Mouse (Mus musculus): ENCODE data around the gene Upf1.

Gene Upf1

DNA sequence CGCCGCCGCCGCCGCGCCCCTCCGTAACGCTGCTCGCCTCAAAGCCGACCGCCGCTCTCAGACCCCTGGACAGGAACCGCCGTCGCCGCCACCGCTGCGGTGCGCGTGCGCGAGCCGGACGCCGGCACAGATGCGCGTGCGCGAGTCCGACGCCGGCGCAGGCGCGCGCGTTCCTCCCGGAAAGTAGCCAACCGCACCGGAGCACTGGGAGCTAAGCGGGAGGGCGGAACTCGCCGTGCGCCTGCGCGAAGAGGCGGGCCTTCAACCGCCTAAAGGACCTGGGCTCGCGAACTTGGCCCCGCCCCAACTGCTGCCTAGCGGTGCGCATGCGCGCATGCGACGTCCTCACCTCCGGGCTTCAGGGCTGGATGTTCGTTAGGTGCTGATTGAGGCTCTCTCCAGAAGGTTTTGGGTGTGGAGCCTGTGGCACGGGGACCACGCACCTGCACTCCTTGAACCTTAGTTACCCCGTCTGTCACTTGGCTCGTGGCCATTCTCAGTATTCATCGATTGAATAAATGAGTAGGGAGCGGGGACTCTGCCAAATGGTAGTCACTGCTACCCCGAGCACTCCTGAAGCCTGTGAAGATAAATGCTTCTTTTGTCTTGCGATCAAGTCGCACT, at the start of gene Upf1:
Gene Upf1, minus strand, starts transcription at position 85 of the 624 bp plus-strand sequence.
- DNase-seq, result peak; percentile 100

DNA sequence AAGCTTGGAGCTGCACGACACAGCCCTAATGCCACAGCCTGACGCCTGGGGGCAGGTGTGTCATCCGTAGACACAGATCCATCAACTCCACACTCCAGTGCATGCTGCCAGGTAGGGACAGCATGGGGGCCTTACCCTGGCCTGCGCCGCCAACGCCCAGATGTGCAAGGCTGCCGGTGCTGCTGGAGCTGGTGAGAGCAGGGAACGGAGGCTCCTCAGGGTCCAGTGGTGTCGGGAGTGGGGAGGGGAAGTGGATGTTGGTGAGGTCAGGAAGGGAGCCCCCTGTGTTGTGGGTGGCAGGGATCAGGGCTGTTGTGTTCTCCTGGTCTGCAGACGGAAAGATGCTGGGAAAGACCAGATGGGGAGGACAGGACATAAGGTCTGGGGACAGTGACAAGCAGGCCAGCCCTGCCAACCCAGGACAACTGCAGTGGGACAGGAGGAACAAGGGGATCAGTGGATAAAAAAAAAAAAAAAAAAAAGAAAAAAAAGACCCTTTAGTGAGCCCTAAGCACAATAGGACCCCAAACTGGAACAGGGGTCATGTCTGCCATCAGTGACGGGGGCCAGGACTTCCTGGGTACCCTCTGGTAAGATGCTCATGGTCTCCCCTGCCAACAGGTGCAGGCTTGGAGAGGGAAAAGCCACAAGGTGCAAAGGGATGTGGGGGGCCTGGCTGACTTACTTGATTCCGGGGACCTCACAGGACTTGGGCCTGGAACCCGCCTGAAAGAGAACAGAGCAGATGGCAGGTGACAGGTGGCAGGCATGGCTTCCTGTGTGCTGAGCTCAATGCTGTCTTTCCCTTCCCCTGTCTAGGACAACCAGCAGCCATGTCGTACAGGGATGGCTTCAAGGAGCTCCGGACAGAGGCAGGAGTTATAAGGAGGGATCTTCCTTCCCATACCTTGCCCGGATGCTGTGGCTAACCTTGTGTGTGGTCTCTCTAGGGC, 44.8 kb upstream of the Upf1 start:
- DNase-seq, result no peak

DNA sequence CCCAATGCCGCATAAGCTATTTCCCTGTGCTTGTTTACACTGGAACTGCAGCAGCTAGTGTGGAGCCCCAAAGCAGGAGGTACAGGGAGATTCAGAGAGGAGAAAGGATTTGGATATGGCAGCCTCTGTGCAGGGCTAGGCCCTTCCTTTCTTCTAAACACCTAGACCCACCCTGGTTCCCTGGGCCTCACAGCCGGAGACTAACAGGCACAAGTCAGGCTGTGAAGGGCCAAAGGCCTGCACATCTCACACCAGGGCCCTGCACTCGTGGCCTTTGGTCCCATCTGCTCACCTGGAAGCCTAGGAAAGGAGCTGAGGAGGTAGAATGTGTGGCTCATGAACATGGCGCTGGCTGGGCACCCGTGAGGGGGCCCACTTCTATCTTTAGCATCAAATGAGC, 43.1 kb upstream of the Upf1 start:
- DNase-seq, result no peak

DNA sequence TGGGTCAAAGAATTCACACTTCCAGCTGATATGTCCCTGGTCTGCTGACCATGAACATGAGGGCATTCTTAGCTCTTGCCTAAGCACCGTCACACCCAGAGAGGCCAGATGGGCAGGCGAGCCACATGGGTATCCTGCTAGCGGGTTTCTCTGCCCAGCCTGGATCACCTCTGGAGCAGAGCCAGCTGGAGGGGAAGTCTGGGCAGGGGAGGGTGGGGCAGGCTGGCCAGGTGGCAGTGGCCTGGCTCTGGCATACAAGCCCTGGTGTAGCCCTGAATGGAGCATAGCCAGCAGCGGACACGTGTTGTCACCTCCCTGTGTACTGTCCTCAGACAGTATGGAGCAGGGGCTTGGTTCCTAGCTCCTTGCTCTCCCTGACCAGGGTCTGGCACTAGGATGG, 42.6 kb upstream of the Upf1 start:
- DNase-seq, result no peak

DNA sequence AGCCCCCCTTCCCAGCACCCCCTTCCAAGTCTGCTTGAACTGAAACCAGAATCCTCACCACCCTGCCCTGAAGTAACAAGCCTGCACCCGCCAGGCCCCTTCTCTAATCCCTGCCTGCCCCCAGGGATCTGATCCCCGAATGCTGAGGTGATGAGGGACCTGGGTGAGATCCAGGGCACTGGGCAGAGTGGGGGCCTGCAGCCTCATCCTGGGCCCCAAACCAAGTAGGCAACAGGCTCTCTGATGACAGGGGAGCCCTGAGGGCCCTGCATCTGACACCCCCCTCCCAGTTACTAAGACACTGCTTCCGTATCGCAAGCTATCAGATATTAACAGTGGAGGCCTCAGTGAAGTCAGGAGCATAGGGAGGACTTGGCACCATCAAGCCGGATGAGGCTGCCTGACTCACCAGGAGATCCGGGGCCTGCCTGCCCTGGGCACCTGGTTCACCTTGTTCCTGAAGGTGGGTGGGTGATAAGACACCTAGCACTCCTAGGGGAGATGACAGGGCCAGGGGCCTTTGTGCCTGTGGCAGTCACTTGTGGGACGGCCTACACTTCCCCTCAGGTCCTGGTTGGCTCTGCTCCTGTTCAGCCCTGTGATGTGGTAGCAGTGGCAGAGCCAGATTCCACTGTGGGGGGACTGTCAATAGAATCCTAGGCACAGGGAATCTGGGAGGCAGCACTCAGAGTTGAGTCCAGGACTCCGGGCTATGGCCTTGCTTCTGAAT, 41.4 kb upstream of the Upf1 start:
- no peak for DNase-seq

DNA sequence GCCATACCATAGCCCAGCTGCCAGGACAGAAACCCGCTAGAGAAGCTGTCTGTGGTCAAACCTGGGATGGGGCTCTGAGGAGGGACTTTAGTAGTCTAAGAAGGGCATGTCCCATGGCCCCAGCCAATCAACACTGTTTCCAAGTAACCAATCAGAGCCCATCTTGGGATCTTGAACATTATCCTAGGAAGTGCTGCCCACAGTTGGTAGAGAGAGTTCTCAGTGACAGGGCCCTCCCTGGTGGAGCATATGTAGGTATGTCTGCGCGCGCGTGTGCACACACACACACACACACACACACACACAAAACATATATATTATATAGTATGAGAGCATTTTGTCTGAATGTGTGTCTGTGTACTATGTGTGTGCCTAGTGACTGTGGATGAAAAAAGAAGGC, 40.0 kb upstream of the Upf1 start:
- no peak for DNase-seq

DNA sequence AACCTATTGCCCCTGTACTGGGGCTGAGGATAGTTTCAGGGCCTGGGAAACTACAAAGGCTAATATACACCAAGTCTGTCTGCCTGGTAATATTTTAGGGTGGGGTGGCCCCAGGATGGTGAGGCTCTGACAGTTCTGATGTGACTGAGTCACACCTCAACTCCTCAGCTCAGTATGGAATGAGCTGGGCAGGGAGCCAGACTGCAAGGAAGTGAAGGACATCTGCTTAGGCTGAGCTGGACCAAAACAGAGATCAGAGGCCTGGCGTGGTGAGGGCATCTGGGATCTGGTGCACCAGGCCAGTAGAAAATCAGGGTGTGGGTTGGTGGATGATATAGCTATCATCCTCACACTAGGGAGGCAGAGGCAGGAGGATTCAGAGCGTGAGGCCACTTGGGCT, 36.6 kb upstream of the Upf1 start:
- DNase-seq, result no peak

DNA sequence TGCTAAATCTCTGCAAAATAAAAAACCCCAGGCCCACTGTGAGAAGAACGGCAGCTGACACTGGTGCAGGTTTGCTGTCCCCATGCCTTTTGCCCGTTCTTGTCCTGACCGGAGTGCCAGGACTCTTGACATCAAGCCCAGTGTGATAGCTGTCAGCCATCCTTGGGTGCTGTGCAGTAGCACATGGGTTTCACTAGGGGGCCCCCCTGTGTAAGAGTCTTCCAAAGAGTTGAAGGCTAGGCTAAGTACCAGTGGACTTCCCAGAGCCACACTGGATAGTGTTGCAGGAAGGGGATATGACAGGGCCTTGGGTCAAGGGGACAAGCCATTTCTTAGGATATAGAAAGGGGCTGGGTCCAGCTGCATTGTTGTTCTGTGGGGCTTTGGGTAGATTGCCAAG, 30.2 kb upstream of the Upf1 start:
- DNase-seq, result peak; percentile 67 to 81

DNA sequence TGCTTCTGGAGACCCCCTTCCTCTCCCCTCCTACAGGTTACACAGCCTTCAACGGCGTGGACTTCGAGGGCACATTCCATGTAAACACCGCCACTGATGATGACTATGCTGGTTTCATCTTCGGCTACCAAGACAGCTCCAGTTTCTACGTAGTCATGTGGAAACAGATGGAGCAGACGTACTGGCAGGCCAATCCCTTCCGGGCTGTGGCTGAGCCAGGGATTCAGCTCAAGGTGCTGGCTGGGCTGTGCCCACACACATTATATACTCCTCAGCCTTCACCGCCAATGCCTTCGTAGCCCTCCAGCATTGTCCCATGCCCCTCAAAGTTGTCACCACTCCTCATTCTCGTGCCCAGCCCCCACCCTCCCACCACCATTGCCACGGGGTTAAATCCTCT, 27.0 kb upstream of the Upf1 start:
- no peak for DNase-seq

DNA sequence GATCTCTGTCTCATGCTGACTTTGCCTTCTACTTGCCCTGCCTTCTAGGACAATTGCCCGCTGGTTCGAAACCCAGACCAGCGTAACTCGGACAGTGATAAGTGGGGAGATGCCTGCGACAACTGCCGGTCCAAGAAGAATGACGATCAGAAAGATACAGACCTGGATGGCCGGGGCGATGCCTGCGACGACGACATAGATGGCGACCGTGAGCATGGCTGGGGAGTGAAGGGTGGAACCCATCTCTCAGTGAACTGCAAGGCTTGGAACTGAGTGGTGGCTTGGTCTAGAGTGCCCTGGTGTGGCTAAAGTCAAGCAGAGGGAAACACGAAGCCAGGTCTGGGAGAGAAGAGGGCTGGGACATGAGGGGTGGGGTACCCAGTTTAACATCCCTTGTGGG, 24.0 kb upstream of the Upf1 start:
- no peak for DNase-seq

DNA sequence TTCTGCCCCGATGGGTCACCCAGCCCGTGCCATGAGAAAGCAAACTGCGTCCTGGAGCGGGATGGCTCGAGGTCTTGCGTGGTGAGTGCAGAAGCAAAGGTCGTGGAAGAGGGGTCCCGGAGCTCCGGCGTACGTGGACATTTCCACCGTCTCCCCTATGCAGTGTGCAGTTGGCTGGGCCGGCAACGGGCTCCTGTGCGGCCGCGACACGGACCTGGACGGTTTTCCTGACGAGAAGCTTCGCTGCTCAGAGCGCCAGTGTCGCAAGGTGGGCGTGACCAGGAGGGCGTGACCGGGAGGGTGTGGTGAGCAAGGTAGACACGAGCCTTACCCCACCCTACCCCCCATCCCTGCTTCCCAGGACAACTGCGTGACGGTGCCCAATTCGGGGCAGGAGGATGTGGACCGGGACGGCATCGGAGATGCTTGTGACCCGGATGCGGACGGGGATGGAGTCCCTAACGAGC, 23.2 kb upstream of the Upf1 start:
- peak in 1 of 2 experiments; percentile 34 for DNase-seq

DNA sequence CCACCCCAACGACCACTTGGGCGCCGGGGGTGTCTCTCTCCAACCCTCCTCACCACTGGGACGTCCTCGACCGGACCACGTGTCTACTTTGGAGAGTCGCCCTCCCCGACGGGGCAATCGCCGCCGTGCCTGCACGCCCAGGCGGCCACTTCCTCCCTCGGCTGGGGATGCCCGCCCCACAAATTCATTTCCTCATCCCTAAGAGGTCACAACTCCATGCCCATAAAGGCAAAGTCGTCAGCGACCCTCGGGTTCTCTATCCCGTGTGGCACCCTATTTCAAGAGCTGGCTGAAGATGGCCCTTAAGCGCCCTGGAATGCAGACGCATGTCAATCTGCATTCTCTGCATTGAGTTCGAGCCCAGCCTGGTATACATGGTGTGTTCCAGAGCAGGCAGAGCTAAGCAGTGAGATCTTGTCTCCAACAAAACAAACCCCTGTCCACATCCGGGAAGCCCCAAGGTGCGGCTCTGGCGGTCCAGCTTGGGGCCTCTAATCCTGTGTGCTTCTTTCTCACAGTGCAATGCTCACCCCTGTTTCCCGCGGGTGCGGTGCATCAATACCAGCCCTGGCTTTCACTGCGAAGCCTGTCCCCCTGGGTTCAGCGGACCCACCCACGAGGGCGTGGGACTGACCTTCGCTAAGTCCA, 22.3 kb upstream of the Upf1 start:
- peak; percentile 61 to 63 for DNase-seq

DNA sequence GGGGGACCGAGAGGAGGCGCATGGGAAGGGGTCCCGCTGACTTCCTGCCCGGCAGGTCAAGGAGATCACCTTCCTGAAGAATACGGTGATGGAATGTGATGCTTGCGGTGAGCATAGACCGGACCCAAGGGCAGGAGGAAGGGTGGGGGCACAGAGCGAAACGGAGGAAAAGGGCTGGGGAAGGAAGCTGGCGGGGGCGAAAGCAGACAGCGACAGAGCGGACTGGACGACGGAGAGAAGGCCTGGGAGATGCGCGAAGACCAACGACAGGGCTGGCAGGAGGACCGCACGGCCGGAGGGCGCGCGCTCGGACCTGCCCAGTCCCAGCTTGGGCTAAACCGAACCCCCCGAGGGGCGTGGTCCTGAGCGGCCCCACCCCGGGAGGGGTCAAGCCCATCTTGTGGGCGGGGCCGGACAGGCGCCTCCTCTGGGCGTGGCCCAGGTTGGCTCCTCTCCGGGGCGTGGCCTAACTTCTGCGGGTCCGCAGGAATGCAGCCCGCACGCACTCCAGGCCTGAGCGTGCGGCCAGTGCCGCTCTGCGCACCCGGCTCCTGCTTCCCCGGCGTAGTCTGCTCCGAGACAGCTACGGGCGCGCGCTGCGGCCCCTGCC, 21.3 kb upstream of the Upf1 start:
- peak; percentile 85 to 88 for DNase-seq

DNA sequence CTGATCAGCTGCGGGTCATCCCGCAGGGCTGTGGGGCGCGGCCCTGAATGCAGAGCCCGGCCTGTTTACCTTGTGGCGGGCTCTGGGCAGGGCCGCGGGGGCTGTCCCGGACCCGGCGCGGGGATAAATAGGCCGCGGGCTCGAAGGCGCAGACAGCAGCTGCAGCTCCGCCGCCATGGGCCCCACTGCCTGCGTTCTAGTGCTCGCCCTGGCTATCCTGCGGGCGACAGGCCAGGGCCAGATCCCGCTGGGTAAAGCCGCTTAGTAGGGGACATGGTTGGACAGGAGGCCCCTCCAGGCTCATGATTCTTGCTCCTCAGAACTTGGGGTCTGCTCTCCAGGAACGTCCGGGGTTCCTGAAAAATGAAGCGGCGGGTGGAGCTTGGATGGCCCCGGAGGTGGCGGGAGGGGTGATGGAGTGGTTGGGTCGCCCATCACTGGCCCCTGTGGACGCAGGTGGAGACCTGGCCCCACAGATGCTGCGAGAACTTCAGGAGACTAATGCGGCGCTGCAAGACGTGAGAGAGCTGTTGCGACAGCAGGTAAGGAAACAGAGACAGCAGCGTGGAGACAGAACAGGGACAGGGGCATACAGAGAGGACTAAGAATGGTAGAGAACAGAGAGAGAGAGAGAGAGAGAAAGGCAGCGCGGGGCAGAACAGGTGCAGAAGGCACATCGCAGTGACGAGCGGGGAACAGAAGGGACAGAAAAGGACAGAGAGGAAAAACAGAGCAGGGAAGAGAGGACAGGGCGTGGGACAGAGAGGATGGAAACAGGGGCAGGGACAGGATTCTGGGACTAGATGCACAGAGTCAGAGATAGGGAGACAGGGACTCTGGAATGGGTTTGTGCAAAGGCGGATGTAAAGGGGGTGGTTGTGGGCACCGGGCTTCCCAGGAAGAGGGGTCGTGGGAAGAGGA, 20.6 kb upstream of the Upf1 start, which contains the start of gene Comp:
Gene Comp, plus strand, starts transcription at position 162 of the 921 bp plus-strand sequence.
- DNase-seq, result no peak

DNA sequence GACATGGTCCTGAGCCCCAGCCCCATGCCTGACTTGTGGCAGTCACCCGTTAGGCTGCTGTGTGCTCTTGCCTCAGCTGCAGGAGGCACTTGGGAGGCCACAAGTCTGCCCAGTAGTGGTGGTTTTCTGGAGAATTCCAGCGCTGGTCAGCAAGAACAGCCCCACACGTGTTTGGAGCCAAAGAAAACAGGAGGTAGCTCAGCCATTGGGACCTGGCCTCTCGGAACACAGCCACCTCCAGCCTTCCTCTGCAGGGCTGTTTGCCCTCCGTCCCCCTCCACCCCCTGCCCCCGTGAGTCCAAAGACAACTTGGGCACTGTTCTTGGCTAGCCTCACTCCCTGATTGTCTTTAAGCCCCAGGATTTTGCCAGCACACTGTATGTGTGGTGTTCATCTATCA, 18.9 kb upstream of the Upf1 start:
- no peak for DNase-seq

DNA sequence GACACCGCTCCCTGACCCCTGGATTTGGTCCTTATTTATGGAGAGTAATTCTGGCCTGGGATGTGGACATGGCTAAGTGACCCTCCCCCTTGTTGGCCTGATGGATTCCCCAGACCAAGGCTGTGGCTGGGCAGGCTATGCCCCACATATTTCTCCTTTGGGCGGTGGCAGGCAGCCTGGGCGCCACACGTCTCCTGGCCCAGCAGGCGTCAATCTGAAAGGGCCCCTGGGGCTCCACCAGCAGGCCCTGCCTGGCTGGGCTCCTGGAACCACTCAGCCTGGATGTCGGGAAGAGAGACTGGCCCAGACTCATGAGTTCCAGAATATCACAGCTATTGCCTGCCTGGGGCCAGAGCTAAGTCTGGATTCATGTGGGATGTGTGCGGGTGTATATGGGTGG, 17.4 kb upstream of the Upf1 start:
- DNase-seq, result no peak

DNA sequence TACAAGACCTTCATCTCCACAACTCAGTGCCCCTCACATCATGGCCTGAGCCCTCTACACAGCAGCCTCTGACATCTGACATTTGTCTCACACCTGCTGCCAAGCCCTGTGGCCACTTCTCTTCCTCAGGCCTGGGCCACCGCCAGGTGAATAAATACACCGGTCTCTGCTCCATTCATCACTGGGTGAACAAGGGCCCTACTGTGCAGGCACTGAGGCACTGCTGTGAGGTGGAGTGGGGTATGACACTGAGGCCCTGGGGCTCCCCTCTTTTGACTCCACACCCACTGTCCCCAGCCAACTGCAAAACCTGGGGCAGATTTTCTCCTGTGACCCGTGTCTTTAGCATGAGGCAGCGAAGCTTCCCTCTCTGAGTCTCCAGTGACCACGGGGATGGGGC, 13.5 kb upstream of the Upf1 start:
- DNase-seq, result no peak

DNA sequence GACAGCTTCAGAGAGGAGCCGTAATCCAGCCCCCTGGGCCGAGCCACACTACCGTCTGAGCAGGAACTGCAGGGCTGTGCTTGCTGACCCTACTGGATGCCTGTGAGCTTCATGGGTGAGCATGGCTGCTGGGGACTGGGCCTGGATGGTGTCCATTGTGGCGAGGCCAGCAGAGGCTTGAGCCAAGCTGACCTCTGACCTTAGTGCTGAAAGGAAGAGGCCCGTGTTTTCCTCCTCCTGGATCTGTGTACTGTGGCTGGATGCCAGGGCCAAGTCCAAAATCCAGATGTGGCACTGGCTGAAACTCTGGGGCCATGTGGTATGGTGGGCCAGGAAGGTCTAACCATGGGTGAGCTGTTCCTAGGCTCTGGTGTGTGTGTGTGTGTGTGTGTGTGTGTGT, 11.0 kb upstream of the Upf1 start:
- DNase-seq, result peak in 1 of 2 experiments; percentile 51

DNA sequence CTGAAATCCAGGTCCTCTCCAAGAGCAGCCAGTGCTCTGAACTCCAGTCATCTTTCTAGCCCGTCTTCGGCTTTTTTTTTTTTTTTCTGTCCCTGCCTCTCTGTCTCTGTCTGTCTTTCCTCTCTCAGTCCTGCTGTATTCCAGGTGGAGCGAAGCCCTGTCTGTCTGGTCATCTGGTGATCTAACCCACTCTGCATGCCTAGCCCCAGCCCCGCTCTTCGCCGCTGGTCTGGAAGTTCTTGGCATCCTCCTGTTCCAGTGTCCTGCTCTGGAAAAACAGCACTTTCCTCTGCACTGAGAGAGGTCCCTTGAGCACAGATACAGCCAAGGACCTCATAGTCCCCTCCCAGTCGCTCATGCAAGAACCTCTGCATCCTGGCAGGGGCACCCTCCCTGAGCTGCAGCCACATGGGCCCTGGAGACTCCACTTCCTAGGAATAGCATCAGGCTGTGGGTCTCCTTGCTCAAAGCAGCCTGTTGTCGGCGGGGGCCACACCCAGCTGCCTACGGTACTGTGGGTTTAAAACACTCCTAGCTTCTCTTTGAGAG, 8.5 kb upstream of the Upf1 start:
- DNase-seq, result no peak

DNA sequence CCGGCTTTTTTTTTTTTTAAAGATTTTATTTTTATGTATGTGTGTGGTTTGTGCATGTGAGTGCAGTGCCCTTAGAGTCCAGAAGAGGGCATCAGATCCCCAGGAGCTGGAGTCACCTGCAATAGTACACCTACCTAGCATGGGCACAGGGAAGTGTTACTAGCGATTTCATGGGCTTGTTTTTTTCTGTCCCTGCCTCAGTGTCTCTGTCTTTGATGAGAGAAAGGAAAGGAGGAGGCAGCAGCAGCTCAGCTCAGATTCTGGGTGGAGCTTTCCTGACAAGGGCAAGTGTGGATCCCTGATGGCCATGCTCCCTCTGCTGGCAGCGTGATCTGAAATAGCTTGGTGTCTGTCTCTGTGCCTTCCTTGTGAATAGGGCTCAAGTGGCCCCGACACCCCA, 7.7 kb upstream of the Upf1 start:
- peak in 1 of 2 experiments; percentile 35 for DNase-seq

DNA sequence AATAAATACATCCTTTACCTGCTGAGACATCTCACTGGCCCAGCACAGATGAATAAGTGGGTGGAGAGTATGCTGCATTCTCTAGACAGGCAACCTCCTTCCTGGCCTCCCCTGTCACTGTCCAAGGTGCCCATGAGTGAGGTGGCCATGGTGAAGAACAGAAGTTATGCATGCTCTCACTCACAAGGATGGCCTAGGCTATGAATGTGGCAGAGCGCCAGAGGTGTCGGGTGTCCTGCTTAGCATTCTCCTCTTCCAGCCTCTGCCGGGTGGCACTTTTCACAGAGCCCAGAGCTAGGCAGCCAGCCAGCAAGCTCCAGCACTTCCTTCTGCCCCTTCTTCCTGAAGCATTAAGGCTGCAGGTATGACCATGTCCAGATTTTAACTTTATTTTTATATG, 6.3 kb upstream of the Upf1 start:
- peak in 1 of 2 experiments; percentile 50 for DNase-seq

Data from lung, postnatal 4 days (tissue).